Mouse (Mus musculus): Measurements from ENCODE around the gene Abr.

Gene Abr

GRCm38 (mm10) chr11:76569436-76569835 lies 52.7 kb downstream of the Abr start:
- DNase-seq (ENCODE audit: low spot score in 2 of 2): no peak

GRCm38 (mm10) chr11:76566081-76566480 lies 56.0 kb downstream of the Abr start:
- DNase-seq (ENCODE audit: low spot score in 2 of 2): no peak

GRCm38 (mm10) chr11:76562584-76562983 lies 59.5 kb downstream of the Abr start:
- peak in 1 of 2 experiments; percentile 26 for DNase-seq (ENCODE audit: low spot score in 2 of 2)

- peak in 1 of 2 experiments; percentile 30 for DNase-seq (ENCODE audit: low spot score in 2 of 2)
These were observed 59.9 kb downstream of the Abr start for GRCm38 (mm10) chr11:76562165-76562564.

- DNase-seq (ENCODE audit: low spot score in 2 of 2): no peak
These were observed 64.3 kb downstream of the Abr start for GRCm38 (mm10) chr11:76557837-76558236.

- DNase-seq (ENCODE audit: low spot score in 2 of 2): no peak
These were observed 73.9 kb downstream of the Abr start for GRCm38 (mm10) chr11:76548153-76548721.

GRCm38 (mm10) chr11:76547420-76547819 lies 74.7 kb downstream of the Abr start:
- no peak for DNase-seq (ENCODE audit: low spot score in 2 of 2)

- no peak for DNase-seq (ENCODE audit: low spot score in 2 of 2)
These were observed 75.7 kb downstream of the Abr start for GRCm38 (mm10) chr11:76546431-76546830.

- DNase-seq (ENCODE audit: low spot score in 2 of 2): no peak
These were observed 78.8 kb downstream of the Abr start for GRCm38 (mm10) chr11:76543300-76543699.

- DNase-seq (ENCODE audit: low spot score in 2 of 2): peak in 1 of 2 experiments; percentile 62
These were observed 81.1 kb downstream of the Abr start for GRCm38 (mm10) chr11:76540973-76541372.

- no peak for DNase-seq (ENCODE audit: low spot score in 2 of 2)
These were observed 84.7 kb downstream of the Abr start for GRCm38 (mm10) chr11:76537401-76537800.

GRCm38 (mm10) chr11:76536576-76537354 lies 85.3 kb downstream of the Abr start:
- DNase-seq (ENCODE audit: low spot score in 2 of 2): no peak

- no peak for DNase-seq (ENCODE audit: low spot score in 2 of 2)
These were observed 90.1 kb downstream of the Abr start for GRCm38 (mm10) chr11:76532001-76532400.

GRCm38 (mm10) chr11:76530966-76531678 lies 91.0 kb downstream of the Abr start:
- DNase-seq (ENCODE audit: low spot score in 2 of 2): peak; percentile 28 to 48

- DNase-seq (ENCODE audit: low spot score in 2 of 2): no peak
These were observed 91.8 kb downstream of the Abr start for GRCm38 (mm10) chr11:76530168-76530935.

GRCm38 (mm10) chr11:76529352-76530141 lies 92.6 kb downstream of the Abr start:
- no peak for DNase-seq (ENCODE audit: low spot score in 2 of 2)

GRCm38 (mm10) chr11:76525646-76526351 lies 96.3 kb downstream of the Abr start:
- DNase-seq (ENCODE audit: low spot score in 2 of 2): no peak

GRCm38 (mm10) chr11:76524947-76525346 lies 97.2 kb downstream of the Abr start:
- peak; percentile 39 to 61 for DNase-seq (ENCODE audit: low spot score in 2 of 2)

GRCm38 (mm10) chr11:76523356-76523755 lies 98.8 kb downstream of the Abr start:
- DNase-seq (ENCODE audit: low spot score in 2 of 2): peak; percentile 50 to 57

- DNase-seq (ENCODE audit: low spot score in 2 of 2): no peak
These were observed 101.2 kb downstream of the Abr start for GRCm38 (mm10) chr11:76520889-76521288.

All from frontal cortex, postnatal 14 days (tissue).